Mouse (Mus musculus) heart, postnatal 0 days (tissue): ENCODE results near the gene Gm10203. TPM values are rescaled to one million over a fixed set of nuclear protein-coding genes. Genes with fewer than 3 reads are reported as not detected.

Experiments
- ATAC-seq: fragments of 200-750 bp; cut with Nextera tagmentation; 2 replicates; pipeline ENCODE4 v1.8.0; 2017; ENCODE audit warnings: low read depth, moderate number of reproducible peaks, moderate library complexity; ENCODE audit not compliant: insufficient read depth
- DNase-seq: peaks from one replicate; pipeline ENCODE4 v3.0.0-alpha.2; 2016; ENCODE audit warnings: low spot score
- H3K27ac ChIP-seq: fragments of 300-500 bp; sonication (generic); 2 replicates; pipeline ENCODE4 v1.5.1; 2014; ENCODE audit warnings: low read depth, mild to moderate bottlenecking
- H3K27me3 ChIP-seq: fragments of 300-500 bp; sonication (generic); 2 replicates; pipeline ENCODE4 v1.6.1; 2014; ENCODE audit warnings: low read length, mixed read lengths; ENCODE audit not compliant: control insufficient read depth, insufficient read depth
- H3K36me3 ChIP-seq: fragments of 300-500 bp; sonication (generic); replicated peaks from 2 replicates; pipeline ENCODE4 v1.6.1; 2014; ENCODE audit warnings: low read length, mixed read lengths; ENCODE audit not compliant: control insufficient read depth, insufficient read depth
- H3K4me1 ChIP-seq: fragments of 300-500 bp; sonication (generic); 2 replicates; pipeline ENCODE4 v1.6.1; 2014; ENCODE audit warnings: antibody characterized with exemption; ENCODE audit not compliant: control insufficient read depth, insufficient read depth
- H3K4me2 ChIP-seq: fragments of 300-500 bp; sonication (generic); 2 replicates; pipeline ENCODE4 v1.6.1; 2014; ENCODE audit warnings: low read depth, mild to moderate bottlenecking, low read length, moderate library complexity
- H3K4me3 ChIP-seq: fragments of 300-500 bp; sonication (generic); 2 replicates; pipeline ENCODE4 v1.5.1; 2014; ENCODE audit warnings: low read depth, low read length
- H3K9ac ChIP-seq: fragments of 300-500 bp; sonication (generic); replicated peaks from 2 replicates; pipeline ENCODE4 v1.6.1; 2014; ENCODE audit warnings: low read depth, low read length, mixed read lengths
- H3K9me3 ChIP-seq: fragments of 300-500 bp; sonication (generic); replicated peaks from 2 replicates; pipeline ENCODE4 v1.6.1; 2016; ENCODE audit warnings: low read length; ENCODE audit not compliant: control insufficient read depth
- CTCF ChIP-seq: IDR thresholded peaks from 2 replicates; pipeline ENCODE4 v1.5.1; 2016; ENCODE audit warnings: antibody characterized with exemption, control low read depth, low read depth
- EP300 ChIP-seq: IDR thresholded peaks from 2 replicates; pipeline ENCODE4 v1.6.1; 2016; ENCODE audit warnings: antibody characterized with exemption, low read depth
- WGBS: fragments of 180-500 bp; shearing (Covaris S2); extraction: QIAGEN DNeasy Blood & Tissue Kit; methylation state at CpG from one replicate; pipeline ENCODE4 v1.1.7; 2014; 5-methylcytosine and 5-hydroxymethylcytosine counted together
- polyA plus RNA-seq: library from polyadenylated mRNA; unstranded; fragments of >200 nt; fragmentation: Nextera tagmentation; extraction: Ambion mirVana; gene quantifications from 2 replicates; pipeline ENCODE4 v1.2.1, GENCODE M21; 2015
- total RNA-seq: library from RNA; depleted of rRNA; stranded (reverse); fragments of >200 nt; gene quantifications from 2 replicates; pipeline ENCODE4 v1.2.3, GENCODE M21; 2014; ENCODE audit warnings: low replicate concordance

Gene Gm10203
- total and polyA plus RNA-seq, 2 experiments from 2014 or later = not detected

DNA sequence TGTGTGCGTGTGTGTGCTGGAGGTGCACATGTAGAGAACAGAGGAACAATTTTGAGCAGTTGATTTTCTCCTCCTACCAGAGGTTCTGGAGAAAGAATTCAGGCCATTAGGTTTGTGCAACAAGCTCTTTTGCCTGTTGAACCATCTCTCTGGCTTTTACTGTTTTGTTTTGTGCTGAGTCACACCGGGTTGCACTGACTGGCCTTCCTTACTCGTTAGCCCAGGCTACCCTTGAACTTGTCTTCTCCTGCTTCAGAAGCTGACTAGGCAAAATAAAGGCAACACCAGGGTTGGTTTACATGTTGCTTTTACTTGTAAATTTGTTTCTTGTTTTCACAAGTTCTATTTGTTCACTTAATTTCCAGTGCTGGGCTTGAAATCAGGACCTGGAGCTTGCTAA lies 6.9 kb upstream of the Gm10203 start:
- Histone ChIP-seq H3K27ac (no peak overlapping the region), H3K4me3 (no peak overlapping the region), H3K4me2 (no peak overlapping the region), H3K4me1 (no peaks in the 10 kb centered on the region), H3K9ac (no peak overlapping the region), H3K36me3 (no peaks in the 10 kb centered on the region), H3K9me3 (no peaks in the 10 kb centered on the region), H3K27me3 (no peaks in the 10 kb centered on the region)
- 67% methylated on average over 3 of the region's 3 CpGs for WGBS
- DNase-seq (no peak), ATAC-seq (no peak)
- TF ChIP-seq EP300 (no peak), CTCF (no peak)

DNA sequence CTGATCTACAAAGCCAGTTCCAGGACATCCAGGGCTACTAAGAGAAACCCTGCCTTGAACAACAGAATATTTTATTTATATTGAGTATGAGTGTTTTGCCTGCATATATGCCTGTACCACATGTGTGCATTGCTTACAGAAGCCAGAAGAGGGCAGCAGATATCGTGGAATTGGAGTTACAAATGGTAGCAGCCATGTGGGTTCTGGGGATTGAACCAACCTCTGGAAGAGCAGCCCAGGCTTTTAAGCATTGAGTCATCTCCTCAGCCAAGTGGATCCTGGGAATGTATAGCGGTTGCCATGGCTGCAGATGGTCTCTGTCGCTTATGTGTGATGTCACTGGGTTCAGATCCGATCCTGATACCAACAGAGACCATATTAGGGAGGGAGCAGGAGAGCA lies 3.3 kb upstream of the Gm10203 start:
- Histone ChIP-seq H3K36me3 (no peaks in the 10 kb centered on the region), H3K4me1 (no peaks in the 10 kb centered on the region), H3K27ac (no peak overlapping the region), H3K4me3 (no peak overlapping the region), H3K27me3 (no peaks in the 10 kb centered on the region), H3K9me3 (no peaks in the 10 kb centered on the region), H3K9ac (no peak overlapping the region), H3K4me2 (no peak overlapping the region)
- DNase-seq (no peak), ATAC-seq (no peak)
- TF ChIP-seq EP300 (no peak), CTCF (peak; percentile 44)
- WGBS = 58% methylated on average over 4 of the region's 4 CpGs

GRCm38 (mm10) chr6:149131111-149131510 lies 1.1 kb downstream of the Gm10203 start:
- Histone ChIP-seq H3K4me1 (peaks cover 4% of the 10 kb centered on the region), H3K27me3 (no peaks in the 10 kb centered on the region), H3K9ac (no peak overlapping the region), H3K9me3 (no peaks in the 10 kb centered on the region), H3K4me2 (no peak overlapping the region), H3K4me3 (no peak overlapping the region), H3K36me3 (no peaks in the 10 kb centered on the region), H3K27ac (no peak overlapping the region)
- WGBS = 33% methylated on average over 3 of the region's 3 CpGs
- ATAC-seq (no peak), DNase-seq (no peak)
- no peak for TF ChIP-seq EP300
- no peak for TF ChIP-seq CTCF

GRCm38 (mm10) chr6:149132311-149133077 lies 2.5 kb downstream of the Gm10203 start:
- H3K9ac ChIP-seq = no peak overlapping the region
- H3K4me1 ChIP-seq = peaks cover 4% of the 10 kb centered on the region
- H3K27ac ChIP-seq = no peak overlapping the region
- TF ChIP-seq CTCF (peak; percentile 85), EP300 (no peak)
- ATAC-seq = 0 out of 2 replicates have a peak, but pooled peaks have one; percentile 57
- H3K36me3 ChIP-seq = no peaks in the 10 kb centered on the region
- no peaks in the 10 kb centered on the region for H3K27me3 ChIP-seq
- H3K4me2 ChIP-seq = no peak overlapping the region
- H3K9me3 ChIP-seq = no peaks in the 10 kb centered on the region
- no peak overlapping the region for H3K4me3 ChIP-seq
- DNase-seq = peak; percentile 80
- 32% methylated on average over 5 of the region's 5 CpGs for WGBS

DNA sequence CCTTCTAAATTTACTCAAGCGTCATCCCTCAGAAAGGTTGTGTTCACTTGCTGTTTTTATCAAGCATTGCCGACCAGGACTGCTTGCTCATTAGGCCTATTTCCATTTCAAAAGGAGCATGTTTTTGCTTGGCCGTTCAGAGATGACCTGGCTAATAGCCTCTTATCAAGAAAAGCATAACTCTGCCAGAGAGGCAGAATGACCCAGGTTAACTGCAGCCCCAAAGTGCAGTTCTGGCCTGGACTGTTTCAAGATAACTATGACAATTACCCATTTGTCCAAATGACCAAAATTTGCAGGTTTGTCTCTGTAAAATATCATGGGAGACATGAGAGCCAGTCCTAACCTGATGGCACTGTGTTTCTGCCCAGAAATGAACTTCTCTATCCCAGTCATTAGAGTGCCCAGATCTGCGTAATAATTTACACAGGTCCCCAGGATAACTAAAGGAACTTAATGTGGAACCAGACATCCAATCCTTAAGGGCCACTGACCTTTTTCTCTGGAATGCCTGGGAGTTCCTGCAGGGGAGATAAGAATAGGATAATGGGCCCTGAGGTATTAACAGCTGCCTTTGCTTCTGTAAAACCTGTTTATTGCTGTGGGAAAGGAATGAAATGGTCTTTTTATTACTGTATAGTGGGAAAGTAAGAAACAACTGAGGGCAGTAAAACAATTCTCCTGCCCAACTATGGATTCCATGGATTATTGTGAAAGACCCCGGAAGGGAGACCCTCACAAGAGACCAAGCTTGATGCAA lies 4.6 kb downstream of the Gm10203 start:
- no peaks in the 10 kb centered on the region for H3K36me3 ChIP-seq
- no peak overlapping the region for H3K4me3 ChIP-seq
- ATAC-seq = no peak
- no peak for DNase-seq
- H3K4me2 ChIP-seq = no peak overlapping the region
- no peak overlapping the region for H3K9ac ChIP-seq
- 24% methylated on average over 5 of the region's 5 CpGs for WGBS
- no peaks in the 10 kb centered on the region for H3K9me3 ChIP-seq
- no peak overlapping the region for H3K27ac ChIP-seq
- H3K4me1 ChIP-seq = peaks cover 4% of the 10 kb centered on the region
- no peaks in the 10 kb centered on the region for H3K27me3 ChIP-seq
- no peak for TF ChIP-seq EP300
- TF ChIP-seq CTCF = no peak
